Mouse (Mus musculus) liver, embryonic 14.5 days (tissue): Measurements from ENCODE around the gene Etnk1.

Source experiments
- CTCF ChIP-seq: IDR thresholded peaks from 2 replicates; pipeline ENCODE4 v1.5.1; 2016; ENCODE audit warnings: antibody characterized with exemption, low read depth, control low read depth
- EP300 ChIP-seq: IDR thresholded peaks from 2 replicates; pipeline ENCODE4 v1.6.1; 2016; ENCODE audit warnings: antibody characterized with exemption, low read depth

DNA sequence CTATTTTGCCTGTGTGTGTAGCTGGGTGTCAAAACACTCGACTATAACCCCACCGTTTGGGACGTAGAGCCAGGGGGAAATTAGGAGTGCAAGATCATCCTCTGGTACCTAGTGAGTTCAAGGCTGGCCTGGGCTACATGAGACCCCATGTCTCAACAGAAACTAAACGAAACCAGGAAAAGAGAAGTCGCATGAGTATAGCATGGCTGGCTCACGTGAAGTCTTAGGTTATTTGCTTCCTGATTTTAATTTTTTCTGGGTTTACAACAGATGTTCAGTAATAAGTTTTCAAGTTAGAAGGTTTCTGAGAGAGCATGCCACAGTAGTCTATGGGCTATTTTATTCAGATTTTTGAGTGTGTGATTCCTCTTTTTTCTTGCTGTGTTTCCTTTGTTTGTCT, 57.9 kb downstream of the Etnk1 start:
- TF ChIP-seq CTCF (no peak), EP300 (no peak)
